Mouse (Mus musculus) testis, adult 10 weeks (tissue): ENCODE results near the gene Grm6. TPM values are rescaled to one million over a fixed set of nuclear protein-coding genes. Genes with fewer than 3 reads are reported as not detected.

Source experiments
- polyA plus RNA-seq: library from polyadenylated mRNA; stranded (reverse); fragments of 350-450 nt; fragmentation: Illumina TruSeq; extraction: RNeasy Lipid Tissue Mini Kit (QIAGEN cat#74804); gene quantifications from one replicate; pipeline ENCODE4 v1.2.3, GENCODE M21; 2014; ENCODE audit warnings: low read depth, low replicate concordance

Gene Grm6
- polyA plus RNA-seq, result 0.43 TPM

DNA sequence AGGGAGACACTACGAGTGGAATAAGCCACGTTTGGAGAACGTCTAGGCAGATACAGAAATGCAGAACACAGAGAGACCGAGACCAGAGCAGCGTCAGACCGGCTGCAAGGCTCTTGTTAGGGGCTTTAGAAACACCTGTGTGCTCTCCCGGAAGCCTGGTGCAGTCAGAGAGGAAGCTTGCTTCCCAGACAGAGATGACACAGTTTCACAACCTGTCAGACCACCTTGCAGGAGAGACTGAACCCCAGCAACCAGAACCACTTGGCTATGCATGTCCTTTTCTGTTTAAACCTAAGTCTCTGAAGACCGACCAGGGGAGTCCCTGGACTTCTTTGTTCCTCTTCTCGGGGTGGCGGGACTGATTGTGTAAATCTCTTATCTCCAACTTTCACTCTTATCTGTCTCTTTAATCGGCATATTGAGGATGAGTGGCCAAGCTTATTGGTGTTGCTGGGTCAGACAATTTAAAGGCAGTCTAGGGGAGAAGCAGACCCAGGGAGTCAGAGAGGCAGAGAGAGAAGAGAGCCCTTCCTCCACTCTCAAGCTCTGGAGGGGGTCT is at the start of gene Grm6:
Grm6 (plus strand) TSS at position 509 of the 559 bp plus-strand sequence.

DNA sequence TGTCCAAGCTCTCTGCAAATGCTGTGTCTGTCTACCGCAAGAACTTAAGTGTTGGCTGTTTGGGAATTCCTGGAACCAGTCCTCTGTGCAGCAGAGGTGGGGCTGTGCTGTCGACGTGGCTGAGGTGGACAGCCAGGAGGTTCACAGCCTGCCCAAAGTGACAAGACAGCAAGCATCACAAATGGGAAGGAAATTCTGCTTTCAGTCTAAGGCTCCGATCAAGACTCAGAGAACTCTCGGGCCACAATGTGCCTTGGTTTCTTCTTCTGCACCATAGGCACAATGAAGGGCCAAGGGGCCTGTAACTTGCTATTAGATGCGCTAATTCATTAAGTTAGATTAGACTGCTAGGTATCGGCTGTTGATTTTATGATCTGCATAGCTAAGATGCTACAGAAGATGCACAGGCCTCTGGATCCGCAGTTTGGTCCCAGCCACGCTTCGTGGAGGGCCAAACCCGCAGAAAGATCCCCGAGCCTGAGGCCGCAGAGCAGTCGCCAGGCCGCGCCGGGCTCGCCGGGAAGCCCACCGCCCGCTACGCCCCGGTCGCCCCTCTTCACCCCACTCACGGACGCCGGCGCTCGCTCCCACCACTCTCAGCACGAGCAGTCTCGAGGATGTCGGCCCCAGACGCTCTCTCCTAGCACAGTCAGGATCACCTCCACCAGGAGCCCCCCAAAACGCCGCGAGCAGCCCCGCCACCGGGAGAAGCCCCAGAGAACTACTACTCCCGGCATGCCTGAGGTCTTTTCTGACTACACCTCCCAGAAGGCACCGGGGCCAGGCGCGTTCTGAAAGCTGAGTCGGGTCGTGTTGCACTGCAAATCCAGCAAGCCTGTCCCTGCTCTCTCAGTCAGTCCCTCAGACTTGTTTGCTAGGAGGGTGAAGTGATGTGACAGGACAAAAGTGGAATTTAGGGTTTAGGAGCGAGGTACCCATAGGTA is 23.2 kb upstream of the Grm6 start, which contains the start of gene Zfp354c:
Zfp354c (minus strand) TSS at position 715 of the 944 bp plus-strand sequence.

DNA sequence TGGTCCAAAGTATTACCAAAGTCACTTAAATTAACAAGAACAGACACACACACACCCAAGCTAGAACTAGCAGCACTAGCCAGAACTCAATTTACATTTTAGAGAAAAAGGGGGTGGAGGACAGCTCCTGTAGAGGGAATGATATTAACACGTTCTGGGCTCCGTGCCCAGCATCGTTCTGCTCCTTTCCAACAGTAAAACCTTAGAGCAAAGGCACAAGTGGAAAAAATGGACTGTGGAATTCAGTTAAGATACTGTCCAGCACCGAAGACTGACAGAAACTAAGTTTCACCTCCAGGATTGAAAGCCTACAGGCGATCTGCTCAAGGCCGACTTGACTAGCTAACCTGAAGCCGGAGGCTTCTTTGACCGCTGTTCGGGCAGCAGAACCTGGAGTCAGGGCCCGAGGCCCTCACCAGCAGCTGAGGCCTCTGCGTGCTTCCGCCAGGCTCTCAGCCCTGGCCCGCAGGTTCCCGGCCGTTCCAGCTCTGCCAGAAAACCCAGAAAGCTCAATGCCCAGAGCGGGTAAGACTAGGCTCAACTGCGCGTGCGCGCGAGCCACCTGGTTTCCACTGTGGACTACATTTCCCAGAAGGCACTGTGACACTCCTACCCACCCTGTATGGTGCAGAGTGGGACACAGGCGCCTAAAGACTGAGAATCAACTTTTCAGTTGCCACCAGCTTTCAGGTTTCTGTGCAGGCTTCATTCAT is 9.3 kb upstream of the Grm6 start, which contains the start of gene Zfp879:
Zfp879 (minus strand) TSS at position 530 of the 713 bp plus-strand sequence.

DNA sequence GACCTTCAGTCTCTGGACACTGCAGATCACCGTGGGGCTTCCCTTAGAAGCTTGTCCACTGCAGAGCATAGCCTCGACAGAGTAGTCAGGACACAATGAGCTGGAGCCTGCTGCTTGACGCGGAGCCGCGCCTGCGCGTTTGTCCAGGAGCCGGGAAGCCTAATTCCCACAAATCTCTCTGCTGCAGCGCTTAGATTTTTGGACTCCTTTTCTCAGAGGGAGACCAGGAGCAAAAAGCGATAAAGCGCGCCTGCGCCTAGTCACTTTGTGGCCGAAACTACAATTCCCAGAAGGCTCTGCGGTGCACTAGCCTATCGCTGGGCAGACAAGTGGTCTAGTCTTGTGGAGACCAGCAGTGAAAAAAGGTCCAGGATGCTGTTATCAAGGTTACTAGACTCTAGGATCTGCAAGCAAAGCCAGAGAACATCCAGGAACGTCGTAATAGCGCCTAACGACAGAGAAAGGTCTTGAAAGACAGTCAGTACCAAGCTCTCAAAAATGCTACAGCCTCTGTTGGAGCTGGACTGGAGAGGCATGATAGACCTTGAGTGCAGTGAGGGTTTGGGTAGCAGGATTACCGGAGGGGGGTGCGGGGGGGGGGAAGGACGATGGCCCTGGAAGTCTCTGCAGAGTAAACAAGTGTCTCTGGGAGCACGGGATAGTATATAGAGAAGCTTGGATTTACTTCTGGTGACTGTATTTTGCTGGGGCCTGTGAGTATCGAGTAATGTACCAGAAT is 37.1 kb downstream of the Grm6 start, which contains the start of gene Zfp454:
Zfp454 (minus strand) TSS at position 262 of the 739 bp plus-strand sequence.

Other genes starting within 250 kb of the Grm6 start
- gene Adamts2, start 248.6 kb upstream of the Grm6 start, polyA plus RNA-seq, result 1.2 TPM
- gene Zfp354c, start 23.0 kb upstream of the Grm6 start, polyA plus RNA-seq, result 6.8 TPM
- gene Zfp879, start 9.1 kb upstream of the Grm6 start, polyA plus RNA-seq, result 1.4 TPM
- 0.53 TPM for gene Zfp454, start 37.0 kb downstream of the Grm6 start, polyA plus RNA-seq
- gene Zfp2, start 65.5 kb downstream of the Grm6 start, polyA plus RNA-seq, result 2.7 TPM
- 21.7 TPM for gene Zfp354b, start 80.9 kb downstream of the Grm6 start, polyA plus RNA-seq
- 66.2 TPM for gene 4933414I15Rik, start 93.1 kb downstream of the Grm6 start, polyA plus RNA-seq
- not detected for gene Prop1, start 103.1 kb downstream of the Grm6 start, polyA plus RNA-seq
- not detected for gene Olfr1378, start 115.8 kb downstream of the Grm6 start, polyA plus RNA-seq
- not detected for gene Olfr1377, start 131.3 kb downstream of the Grm6 start, polyA plus RNA-seq
- not detected for gene Olfr51, start 152.9 kb downstream of the Grm6 start, polyA plus RNA-seq
- not detected for gene Olfr54, start 163.6 kb downstream of the Grm6 start, polyA plus RNA-seq
- not detected for gene Olfr1375, start 197.4 kb downstream of the Grm6 start, polyA plus RNA-seq
- 6.4 TPM for gene Zfp354a, start 208.6 kb downstream of the Grm6 start, polyA plus RNA-seq